Mouse (Mus musculus) cortical plate, adult 2 months (tissue): ENCODE measurements around the gene Golt1a.

ENCODE experiments used
- CTCF ChIP-seq: fragments of 200-500 bp; IDR thresholded peaks from 2 replicates; pipeline ENCODE4 v1.5.1; 2011; ENCODE audit warnings: mild to moderate bottlenecking, control low read depth, low read length; ENCODE audit not compliant: insufficient read depth; ENCODE audit errors: extremely low read depth
- POLR2A ChIP-seq: fragments of 200-500 bp; IDR thresholded peaks from 2 replicates; pipeline ENCODE4 v1.6.1; 2011; ENCODE audit warnings: mild to moderate bottlenecking, low read length, control low read depth; ENCODE audit not compliant: insufficient read depth; ENCODE audit errors: extremely low read depth

GRCm38 (mm10) chr1:133268503-133268902, 41.1 kb upstream of the Golt1a start:
- no peak for TF ChIP-seq POLR2A
- no peak for TF ChIP-seq CTCF
